Mouse (Mus musculus): ENCODE data around the gene Cel.
A peak's percentile ranks its signal among the peaks of the same experiment; 100 is the strongest.

Cel gene

GRCm38 (mm10) chr2:28585043-28585571 is 21.9 kb upstream of the Cel start:
- DNase-seq (ENCODE audit: low read depth, low spot score), result peak; percentile 81

- no peak for DNase-seq (ENCODE audit: low read depth, low spot score)
These were observed 20.4 kb upstream of the Cel start, which contains the start of gene Gtf3c5 for GRCm38 (mm10) chr2:28583651-28584050. TSS of gene Gtf3c5 (minus strand) at chr2:28583751.

- DNase-seq (ENCODE audit: low read depth, low spot score), result peak; percentile 84
These were observed 19.6 kb upstream of the Cel start for GRCm38 (mm10) chr2:28582647-28583353.

GRCm38 (mm10) chr2:28578003-28578402 is 14.8 kb upstream of the Cel start:
- no peak for DNase-seq (ENCODE audit: low read depth, low spot score)

GRCm38 (mm10) chr2:28576815-28577214 is 13.6 kb upstream of the Cel start:
- DNase-seq (ENCODE audit: low read depth, low spot score), result no peak

GRCm38 (mm10) chr2:28575341-28575740 is 12.1 kb upstream of the Cel start:
- DNase-seq (ENCODE audit: low read depth, low spot score), result no peak

- DNase-seq (ENCODE audit: low read depth, low spot score), result no peak
These were observed 6.7 kb upstream of the Cel start for GRCm38 (mm10) chr2:28569903-28570302.

GRCm38 (mm10) chr2:28566545-28566944 is 3.3 kb upstream of the Cel start:
- no peak for DNase-seq (ENCODE audit: low read depth, low spot score)

- no peak for DNase-seq (ENCODE audit: low read depth, low spot score)
These were observed 1.2 kb upstream of the Cel start for GRCm38 (mm10) chr2:28564380-28564779.

- DNase-seq (ENCODE audit: low read depth, low spot score), result no peak
These were observed 627 bp upstream of the Cel start for GRCm38 (mm10) chr2:28563830-28564229.

GRCm38 (mm10) chr2:28557452-28557851 is 5.8 kb downstream of the Cel start:
- DNase-seq (ENCODE audit: low read depth, low spot score), result no peak

- DNase-seq (ENCODE audit: low read depth, low spot score), result no peak
These were observed 10.9 kb downstream of the Cel start for GRCm38 (mm10) chr2:28552301-28552700.

GRCm38 (mm10) chr2:28549157-28549556 is 14.0 kb downstream of the Cel start:
- no peak for DNase-seq (ENCODE audit: low read depth, low spot score)

- DNase-seq (ENCODE audit: low read depth, low spot score), result peak; percentile 55
These were observed 15.7 kb downstream of the Cel start for GRCm38 (mm10) chr2:28547237-28548172.

GRCm38 (mm10) chr2:28546560-28546959 is 16.6 kb downstream of the Cel start:
- DNase-seq (ENCODE audit: low read depth, low spot score), result no peak

GRCm38 (mm10) chr2:28545976-28546375 is 17.2 kb downstream of the Cel start:
- no peak for DNase-seq (ENCODE audit: low read depth, low spot score)

- no peak for DNase-seq (ENCODE audit: low read depth, low spot score)
These were observed 19.3 kb downstream of the Cel start for GRCm38 (mm10) chr2:28543894-28544293.

GRCm38 (mm10) chr2:28540587-28541227 is 22.5 kb downstream of the Cel start:
- DNase-seq (ENCODE audit: low read depth, low spot score), result no peak

- DNase-seq (ENCODE audit: low read depth, low spot score), result no peak
These were observed 23.3 kb downstream of the Cel start for GRCm38 (mm10) chr2:28539949-28540348.

- DNase-seq (ENCODE audit: low read depth, low spot score), result no peak
These were observed 24.0 kb downstream of the Cel start for GRCm38 (mm10) chr2:28539206-28539605.

GRCm38 (mm10) chr2:28538817-28539128 is 24.4 kb downstream of the Cel start:
- no peak for DNase-seq (ENCODE audit: low read depth, low spot score)

Data from c-Kit-negative CD71-positive TER-119-positive erythroid progenitor cells, embryonic 14.5 days (primary cell).